Mouse (Mus musculus) myocyte (in vitro differentiated cells): Measurements from ENCODE around the gene Pi4ka.

ENCODE experiments used
- CEBPB ChIP-seq: IDR thresholded peaks from 2 replicates; pipeline ENCODE4 v1.6.1; 2011; ENCODE audit warnings: mild to moderate bottlenecking, moderate library complexity; ENCODE audit not compliant: poor library complexity, insufficient read depth, severe bottlenecking
- E2F4 ChIP-seq: IDR thresholded peaks from one replicate; pipeline ENCODE4 v1.6.1; 2011; ENCODE audit warnings: mild to moderate bottlenecking, control low read depth, moderate library complexity; ENCODE audit not compliant: insufficient read depth
- MAX ChIP-seq: IDR thresholded peaks from one replicate; pipeline ENCODE4 v1.6.1; 2011; ENCODE audit warnings: low read depth, mild to moderate bottlenecking, control low read depth
- MYOD1 ChIP-seq, 3 experiments: IDR thresholded peaks; one replicate each; pipeline ENCODE4 v1.6.1; 2011; ENCODE audit warnings: control low read depth in 2 of 3, low read depth in 2 of 3, mild to moderate bottlenecking in 2 of 3, moderate library complexity in 1 of 3; ENCODE audit not compliant: insufficient read length in 2 of 3, control insufficient read depth in 1 of 3
- MYOG ChIP-seq, 3 experiments: IDR thresholded peaks; one replicate each; pipeline ENCODE4 v1.6.1; 2011; ENCODE audit warnings: control low read depth in 2 of 3, low read depth in 2 of 3, mild to moderate bottlenecking in 2 of 3; ENCODE audit not compliant: insufficient read length in 2 of 3, control insufficient read depth in 1 of 3, insufficient read depth in 1 of 3
- POLR2A ChIP-seq: IDR thresholded peaks from one replicate; pipeline ENCODE4 v1.6.1; 2011; ENCODE audit warnings: low read depth, mild to moderate bottlenecking, control low read depth, moderate library complexity; ENCODE audit not compliant: insufficient read length
- POLR2AphosphoS2 ChIP-seq: IDR thresholded peaks from one replicate; pipeline ENCODE4 v1.6.1; 2011; ENCODE audit warnings: low read depth, control low read depth; ENCODE audit not compliant: insufficient read length
- REST ChIP-seq: IDR thresholded peaks from one replicate; pipeline ENCODE4 v1.6.1; 2011; ENCODE audit warnings: mild to moderate bottlenecking, control low read depth, moderate library complexity; ENCODE audit not compliant: insufficient read depth, insufficient read length
- SRF ChIP-seq: IDR thresholded peaks from one replicate; pipeline ENCODE4 v1.6.1; 2011; ENCODE audit warnings: low read depth; ENCODE audit not compliant: control insufficient read depth, insufficient read length
- TCF12 ChIP-seq: IDR thresholded peaks from one replicate; pipeline ENCODE4 v1.6.1; 2011; ENCODE audit warnings: mild to moderate bottlenecking, control low read depth; ENCODE audit not compliant: poor library complexity, insufficient read depth, severe bottlenecking
- USF1 ChIP-seq: IDR thresholded peaks from one replicate; pipeline ENCODE4 v1.6.1; 2011; ENCODE audit warnings: low read depth, mild to moderate bottlenecking, control low read depth, moderate library complexity

- no peak for TF ChIP-seq MYOG (IDR thresholded peaks at IDR 0.05; ENCODE audit: control insufficient read depth in 1 of 3, insufficient read depth in 1 of 3, insufficient read length in 2 of 3, low read depth in 2 of 3)
- TF ChIP-seq POLR2A: no peak
- TF ChIP-seq REST: no peak
- no peak for TF ChIP-seq TCF12
- no peak for TF ChIP-seq MAX
- TF ChIP-seq MYOD1 (IDR thresholded peaks at IDR 0.05; ENCODE audit: control insufficient read depth in 1 of 3, insufficient read length in 2 of 3, low read depth in 2 of 3): no peak
- TF ChIP-seq CEBPB: no peak
- no peak for TF ChIP-seq USF1
- no peak for TF ChIP-seq SRF
- no peak for TF ChIP-seq POLR2AphosphoS2
- TF ChIP-seq E2F4: no peak
Observed at GRCm38 (mm10) chr16:17309036-17309435, 97.1 kb downstream of the Pi4ka start.
